Mouse (Mus musculus) liver, embryonic 14.5 days (tissue): ENCODE measurements around the gene Unc13c.

Source experiments
- CTCF ChIP-seq: IDR thresholded peaks from 2 replicates; pipeline ENCODE4 v1.5.1; 2016; ENCODE audit warnings: antibody characterized with exemption, low read depth, control low read depth
- EP300 ChIP-seq: IDR thresholded peaks from 2 replicates; pipeline ENCODE4 v1.6.1; 2016; ENCODE audit warnings: antibody characterized with exemption, low read depth

DNA sequence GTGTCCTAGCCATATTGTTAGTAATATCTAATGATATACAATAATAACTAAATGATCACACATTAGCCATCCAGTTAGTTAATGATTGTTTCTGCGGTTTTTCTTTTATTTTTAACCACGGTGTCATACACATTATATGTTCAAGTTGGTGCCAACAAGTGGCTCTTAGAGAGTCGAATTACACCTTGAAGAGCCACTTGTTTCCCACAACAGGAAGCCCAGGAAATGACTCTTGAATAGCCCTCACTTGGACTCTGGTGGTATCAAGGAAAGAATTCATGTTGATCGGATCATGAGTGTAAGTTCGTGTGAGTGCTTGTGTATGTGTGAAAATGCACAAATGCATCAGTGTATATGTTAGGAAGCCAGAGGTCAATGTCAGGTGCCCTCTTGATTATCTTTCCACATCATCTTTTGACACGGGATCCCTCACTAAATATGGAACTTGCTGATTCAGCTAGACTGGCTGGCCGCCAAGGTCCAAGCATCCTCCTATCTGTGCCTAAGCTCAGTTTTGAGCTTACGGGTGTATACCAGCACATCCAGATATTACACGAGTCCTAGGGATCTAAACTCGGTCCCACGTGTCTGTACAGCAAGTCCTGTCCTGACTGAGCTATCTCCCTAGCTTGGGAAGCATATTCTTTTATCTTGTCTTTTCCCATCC, 46.2 kb downstream of the Unc13c start:
- TF ChIP-seq CTCF (no peak), EP300 (no peak)
